ENCODE assay signal across 8 mouse cellular contexts in genomic region chr15:79689662-79690425, GRCm38 (mm10). TPM values are rescaled to one million over a fixed set of nuclear protein-coding genes. Genes with fewer than 3 reads are reported as not detected.
A peak's percentile ranks its signal among the peaks of the same experiment; 100 is the strongest.
DNase-seq lines count a peak whose midpoint lies in the region; ATAC-seq and TF ChIP-seq lines count a peak whose summit lies in the region.

No protein-coding gene starts in this region.

- H3K4me1 ChIP-seq in cortical plate, adult 2 months (ENCODE audit: control insufficient read depth, insufficient read depth, low read length), result peaks cover 6% of the 10 kb centered on the region; the same call in 1 of the 2 replicates

- 0 out of 2 replicates have a peak overlapping the region, but pooled peaks have one; percentile 46 for H3K27ac ChIP-seq in layer of hippocampus, adult 2 months
- no peak overlapping the region for H3K27ac ChIP-seq in cortical plate, adult 2 months (ENCODE audit: insufficient read depth, low read length)

- peak overlapping the region; percentile 53 for H3K4me3 ChIP-seq in layer of hippocampus, adult 2 months
- peak overlapping the region; percentile 7; the same call in 1 of the 2 replicates for H3K4me3 ChIP-seq in cortical plate, adult 2 months (ENCODE audit: insufficient read depth, low read length)
- H3K4me3 ChIP-seq in myocyte, result peak overlapping the region; percentile 46

- H3ac ChIP-seq in myocyte (ENCODE audit: control insufficient read depth, insufficient read length), result no peak overlapping the region

- TF ChIP-seq CTCF in layer of hippocampus, adult 2 months (conservative IDR thresholded peaks at IDR 0.05), result no peak
- no peak for TF ChIP-seq CTCF in cortical plate, adult 2 months (IDR thresholded peaks at IDR 0.05; ENCODE audit: extremely low read depth, insufficient read depth, low read length)

- ATAC-seq in frontal cortex, adult (ENCODE audit: low TSS enrichment), result no peak

- H3K79me2 ChIP-seq in myocyte (ENCODE audit: control insufficient read depth, insufficient read depth), result peaks cover 61% of the 10 kb centered on the region

- H3K4me2 ChIP-seq in myocyte (ENCODE audit: low read depth), result peak overlapping the region; percentile 94

- DNase-seq in layer of hippocampus, adult 2 months (ENCODE audit: low spot score in 2 of 2), result no peak
- DNase-seq in layer of hippocampus, adult 9-11 months, result no peak
- DNase-seq in induced T-regulatory cell, adult 2 months (ENCODE audit: low read depth), result peak; percentile 89
- no peak for DNase-seq in cerebellum, postnatal 10 days
- no peak for DNase-seq in urinary bladder, postnatal 25 days (ENCODE audit: low spot score)

- TF ChIP-seq POLR2A in cortical plate, adult 2 months (IDR thresholded peaks at IDR 0.05; ENCODE audit: extremely low read depth, insufficient read depth, low read length), result no peak
- TF ChIP-seq POLR2A in myocyte (IDR thresholded peaks at IDR 0.05; ENCODE audit: insufficient read length, low read depth), result peak; percentile 61

- H3K36me3 ChIP-seq in myocyte (ENCODE audit: control insufficient read depth, insufficient read depth), result no peaks in the 10 kb centered on the region

- no peaks in the 10 kb centered on the region for H3K27me3 ChIP-seq in myocyte (ENCODE audit: control insufficient read depth, insufficient read depth, insufficient read length)

TF ChIP-seq in myocyte, 11 proteins besides CTCF, POLR2A, EP300 and RAD21:
- TF ChIP-seq CEBPB (IDR thresholded peaks at IDR 0.05; ENCODE audit: insufficient read depth, poor library complexity, severe bottlenecking) (peak; percentile 38; the same call in 1 of the 2 replicates), TCF12 (IDR thresholded peaks at IDR 0.05; ENCODE audit: insufficient read depth, poor library complexity, severe bottlenecking) (no peak), MYOD1 (IDR thresholded peaks at IDR 0.05; ENCODE audit: control insufficient read depth in 1 of 3, insufficient read length in 2 of 3, low read depth in 2 of 3) (peak in 1 of 3 experiments; percentile 10), POLR2AphosphoS2 (IDR thresholded peaks at IDR 0.05; ENCODE audit: insufficient read length, low read depth) (peak; percentile 28)

RNA-seq across cellular contexts. Expression of gene Gtpbp1, which starts 0.8 kb away (rescaled TPM):
- 10 to 100 TPM; 52.4 to 59.1 TPM for total RNA-seq in layer of hippocampus, adult 2 months (2021)
- 36.4 and 36.9 TPM in 2 replicates for polyA plus RNA-seq in cortical plate, adult 2 months (2012; rRNA removed)
- 52.7 TPM for polyA plus RNA-seq in myocyte (2012; fragmentation: generic; extraction: Trizol)

RNA-seq across cellular contexts. Expression of gene Josd1, which starts 2.1 kb away (rescaled TPM):
- total RNA-seq in layer of hippocampus, adult 2 months (2021), result 10 to 100 TPM; 46.0 to 47.0 TPM
- polyA plus RNA-seq in cortical plate, adult 2 months (2012; rRNA removed), result 64.0 and 64.3 TPM in 2 replicates
- 40.6 TPM for polyA plus RNA-seq in myocyte (2012; fragmentation: generic; extraction: Trizol)

RNA-seq across cellular contexts. Expression of gene Tomm22, which starts 19.2 kb away (rescaled TPM):
- total RNA-seq in layer of hippocampus, adult 2 months (2021), result 100 to 1,000 TPM in 1 of 2 experiments, 10 to 100 TPM in 1; 99.9 to 105 TPM
- polyA plus RNA-seq in cortical plate, adult 2 months (2012; rRNA removed), result 88.3 and 94.3 TPM in 2 replicates
- polyA plus RNA-seq in myocyte (2012; fragmentation: generic; extraction: Trizol), result 110 TPM

RNA-seq across cellular contexts. Expression of gene Cby1, which starts 30.8 kb away (rescaled TPM):
- 10 to 100 TPM; 39.5 to 45.4 TPM for total RNA-seq in layer of hippocampus, adult 2 months (2021)
- polyA plus RNA-seq in cortical plate, adult 2 months (2012; rRNA removed), result 35.6 and 37.0 TPM in 2 replicates
- 41.6 TPM for polyA plus RNA-seq in myocyte (2012; fragmentation: generic; extraction: Trizol)

RNA-seq across cellular contexts. Expression of gene Fam227a, which starts 31.1 kb away (rescaled TPM):
- total RNA-seq in layer of hippocampus, adult 2 months (2021), result 10 to 100 TPM; 12.3 to 13.1 TPM
- polyA plus RNA-seq in cortical plate, adult 2 months (2012; rRNA removed), result 12.6 and 14.5 TPM in 2 replicates
- 0.74 TPM for polyA plus RNA-seq in myocyte (2012; fragmentation: generic; extraction: Trizol)
